Mouse (Mus musculus): ENCODE data around the gene Yipf3. TPM values are rescaled to one million over a fixed set of nuclear protein-coding genes. Genes with fewer than 3 reads are reported as not detected.

Yipf3 gene
- total and polyA plus RNA-seq, 3 experiments, result 72.4 to 142 (median 82.8) TPM

DNA sequence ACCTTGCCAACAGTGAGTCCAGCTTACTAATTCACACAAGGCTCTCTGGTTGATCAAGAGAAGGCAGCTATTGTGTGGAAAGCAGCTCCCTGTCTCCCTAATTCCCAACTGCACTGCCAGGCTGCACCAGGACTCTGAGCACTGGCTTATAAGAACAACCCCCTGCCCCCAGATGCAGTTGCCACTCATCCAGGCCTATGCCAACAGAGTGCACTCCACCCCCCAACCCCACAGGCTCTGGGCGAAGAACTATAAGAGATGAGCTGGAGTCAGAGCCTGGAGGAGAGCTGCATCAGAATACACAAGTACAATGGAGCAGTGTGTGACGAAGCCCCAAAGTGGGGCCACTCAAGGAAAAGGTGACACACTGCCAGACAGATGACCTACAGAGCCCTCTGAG lies 24.2 kb downstream of the Yipf3 start:
- intact Hi-C loops (cut with DNase I), result loop anchor here (2.0 kb wide), 1 partner anchor 15 kb away; no protein-coding TSS in a partner anchor
- Histone ChIP-seq H3K9ac (ENCODE audit: low read depth, low read length) (no peak overlapping the region), H3K4me3 (no peak overlapping the region), H3K27me3 (ENCODE audit: control insufficient read depth, insufficient read depth, low read length) (no peaks in the 10 kb centered on the region), H3K27ac (peak overlapping the region; percentile 23), H3K79me2 (replicated peaks; ENCODE audit: control insufficient read depth, insufficient read depth, low read length) (peaks cover 2% of the 10 kb centered on the region; the same call in 1 of the 2 replicates), H3K4me1 (ENCODE audit: control insufficient read depth, insufficient read depth, low read length) (peaks cover 20% of the 10 kb centered on the region; the same call in 1 of the 2 replicates), H3K36me3 (ENCODE audit: control insufficient read depth, insufficient read depth, low read length) (peaks cover 9% of the 10 kb centered on the region)
- DNase-seq, result no peak
- WGBS, result 85% methylated on average over 2 of the region's 2 CpGs
- TF ChIP-seq CTCF (IDR thresholded peaks at IDR 0.05) (no peak), EP300 (IDR thresholded peaks at IDR 0.05; ENCODE audit: insufficient read depth, low read depth, low read length) (no peak), POLR2A (IDR thresholded peaks at IDR 0.05; ENCODE audit: insufficient read depth, low read depth, low read length) (no peak)

DNA sequence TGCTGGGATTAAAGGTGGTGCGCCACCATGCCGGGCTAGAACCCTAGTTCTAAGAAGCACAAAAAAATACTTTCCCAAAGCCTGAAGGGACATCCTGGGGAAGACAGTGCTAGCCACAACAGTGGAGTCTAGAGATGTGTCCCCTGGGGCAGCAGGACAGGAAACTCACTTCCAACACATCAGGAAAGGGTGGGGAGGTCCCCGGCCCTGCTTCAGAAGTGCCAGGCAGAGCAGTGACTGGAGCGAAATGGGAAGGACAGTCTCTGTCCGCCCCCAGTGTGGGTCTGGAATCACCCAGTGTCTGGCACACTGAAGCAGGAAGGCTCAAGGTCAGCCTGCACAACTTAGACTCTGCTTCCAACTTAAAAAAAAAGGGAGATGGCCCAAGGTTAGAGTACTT lies 24.8 kb downstream of the Yipf3 start:
- WGBS, result 37% methylated on average over 5 of the region's 5 CpGs
- intact Hi-C loops (cut with DNase I), result loop anchor here (2.0 kb wide), 1 partner anchor 14 kb away; no protein-coding TSS in a partner anchor
- peaks cover 21% of the 10 kb centered on the region; the same call in 1 of the 2 replicates for H3K4me1 ChIP-seq (ENCODE audit: control insufficient read depth, insufficient read depth, low read length)
- no peak overlapping the region for H3K9ac ChIP-seq (ENCODE audit: low read depth, low read length)
- peak overlapping the region; percentile 23 for H3K27ac ChIP-seq
- H3K36me3 ChIP-seq (ENCODE audit: control insufficient read depth, insufficient read depth, low read length), result peaks cover 12% of the 10 kb centered on the region
- H3K4me3 ChIP-seq, result no peak overlapping the region
- TF ChIP-seq EP300 (IDR thresholded peaks at IDR 0.05; ENCODE audit: insufficient read depth, low read depth, low read length), result peak; percentile 81
- TF ChIP-seq CTCF (IDR thresholded peaks at IDR 0.05), result no peak
- peak; percentile 19; the same call in 1 of the 2 replicates for TF ChIP-seq POLR2A (IDR thresholded peaks at IDR 0.05; ENCODE audit: insufficient read depth, low read depth, low read length)
- H3K79me2 ChIP-seq (replicated peaks; ENCODE audit: control insufficient read depth, insufficient read depth, low read length), result peaks cover 2% of the 10 kb centered on the region
- no peaks in the 10 kb centered on the region for H3K27me3 ChIP-seq (ENCODE audit: control insufficient read depth, insufficient read depth, low read length)
- DNase-seq, result peak; percentile 60 to 68

DNA sequence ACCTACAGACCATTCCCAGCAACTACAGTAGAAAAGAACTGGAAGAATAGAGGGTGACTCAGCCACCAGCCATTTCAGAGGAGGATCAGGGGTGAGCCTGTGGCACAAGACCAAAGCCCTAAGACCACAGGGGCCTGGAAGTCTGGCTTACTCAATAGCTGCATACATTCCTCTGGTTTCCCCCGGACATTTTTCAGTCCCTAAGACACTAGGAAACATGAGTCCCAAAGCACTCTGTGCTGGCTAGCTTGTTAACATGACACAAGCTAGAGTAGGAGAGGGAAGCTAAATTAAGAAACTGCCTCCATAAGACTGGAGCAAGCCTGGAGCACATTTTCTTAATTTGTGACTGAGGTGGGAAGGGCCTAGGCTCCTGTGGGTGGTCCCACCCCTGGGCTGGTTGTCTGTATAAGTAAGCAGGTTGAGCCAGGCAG lies 25.9 kb downstream of the Yipf3 start:
- H3K27me3 ChIP-seq (ENCODE audit: control insufficient read depth, insufficient read depth, low read length), result no peaks in the 10 kb centered on the region
- H3K4me1 ChIP-seq (ENCODE audit: control insufficient read depth, insufficient read depth, low read length), result peaks cover 24% of the 10 kb centered on the region; the same call in 1 of the 2 replicates
- intact Hi-C loops (cut with DNase I), result loop anchor here (2.0 kb wide), 1 partner anchor 13 kb away; no protein-coding TSS in a partner anchor
- TF ChIP-seq CTCF (IDR thresholded peaks at IDR 0.05), result no peak
- no peak for TF ChIP-seq EP300 (IDR thresholded peaks at IDR 0.05; ENCODE audit: insufficient read depth, low read depth, low read length)
- TF ChIP-seq POLR2A (IDR thresholded peaks at IDR 0.05; ENCODE audit: insufficient read depth, low read depth, low read length), result no peak
- H3K79me2 ChIP-seq (replicated peaks; ENCODE audit: control insufficient read depth, insufficient read depth, low read length), result peaks cover 4% of the 10 kb centered on the region
- WGBS, result 16% methylated on average over 1 of the region's 1 CpGs
- H3K27ac ChIP-seq, result peak overlapping the region; percentile 23
- no peak overlapping the region for H3K4me3 ChIP-seq
- no peak overlapping the region for H3K9ac ChIP-seq (ENCODE audit: low read depth, low read length)
- DNase-seq, result peak; percentile 11 to 17
- H3K36me3 ChIP-seq (ENCODE audit: control insufficient read depth, insufficient read depth, low read length), result peaks cover 12% of the 10 kb centered on the region

DNA sequence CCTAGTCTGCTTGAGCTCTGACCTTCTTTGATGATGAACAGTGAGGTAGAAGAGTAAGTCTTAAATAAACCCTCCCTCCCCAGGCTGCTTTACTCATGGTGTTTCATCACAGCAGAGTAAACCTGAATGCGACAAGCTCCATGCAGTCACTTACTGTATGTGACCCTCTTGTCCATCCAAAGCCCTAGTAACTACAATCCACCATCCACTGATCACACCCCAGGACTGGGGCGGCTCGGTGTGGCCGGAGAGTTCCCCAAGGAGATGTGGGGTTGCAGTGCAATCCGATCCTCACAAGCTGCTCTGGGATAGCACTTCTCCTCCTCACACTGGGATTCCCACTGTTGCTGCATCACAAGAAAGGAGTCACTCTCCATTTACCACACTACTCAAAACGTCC lies 26.6 kb downstream of the Yipf3 start:
- peaks cover 23% of the 10 kb centered on the region; the same call in 1 of the 2 replicates for H3K4me1 ChIP-seq (ENCODE audit: control insufficient read depth, insufficient read depth, low read length)
- TF ChIP-seq CTCF (IDR thresholded peaks at IDR 0.05), result no peak
- H3K27me3 ChIP-seq (ENCODE audit: control insufficient read depth, insufficient read depth, low read length), result no peaks in the 10 kb centered on the region
- H3K27ac ChIP-seq, result peak overlapping the region; percentile 23
- H3K4me3 ChIP-seq, result no peak overlapping the region
- intact Hi-C loops (cut with DNase I), result no loop called here
- H3K9ac ChIP-seq (ENCODE audit: low read depth, low read length), result no peak overlapping the region; the same call in 1 of the 2 replicates
- peaks cover 12% of the 10 kb centered on the region for H3K36me3 ChIP-seq (ENCODE audit: control insufficient read depth, insufficient read depth, low read length)
- WGBS, result 79% methylated on average over 6 of the region's 6 CpGs
- H3K79me2 ChIP-seq (replicated peaks; ENCODE audit: control insufficient read depth, insufficient read depth, low read length), result peaks cover 4% of the 10 kb centered on the region
- peak in 1 of 2 experiments; percentile 18 for DNase-seq

DNA sequence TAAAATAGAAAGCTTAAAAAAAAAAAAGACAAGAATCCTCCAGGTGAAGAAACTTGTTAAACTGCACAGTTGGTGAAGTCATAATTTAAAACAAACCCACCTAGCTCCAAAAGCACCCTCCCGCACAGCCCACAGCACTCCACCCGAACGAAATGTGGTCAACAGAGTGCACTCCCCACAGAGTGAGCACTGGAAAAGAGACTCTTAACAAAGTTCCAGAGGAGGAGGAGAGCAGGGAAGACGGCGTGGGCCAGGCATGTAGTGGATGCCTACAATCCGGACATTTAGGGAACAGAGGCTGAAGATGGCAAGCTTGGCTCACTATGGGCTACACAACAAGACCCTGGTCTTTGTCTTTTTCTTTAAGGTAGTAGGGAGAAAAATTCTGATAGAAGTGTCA lies 27.2 kb downstream of the Yipf3 start:
- DNase-seq, result no peak
- Histone ChIP-seq H3K9ac (ENCODE audit: low read depth, low read length) (no peak overlapping the region), H3K36me3 (ENCODE audit: control insufficient read depth, insufficient read depth, low read length) (peaks cover 12% of the 10 kb centered on the region), H3K27ac (no peak overlapping the region), H3K4me3 (no peak overlapping the region), H3K27me3 (ENCODE audit: control insufficient read depth, insufficient read depth, low read length) (no peaks in the 10 kb centered on the region), H3K4me1 (ENCODE audit: control insufficient read depth, insufficient read depth, low read length) (peaks cover 21% of the 10 kb centered on the region; the same call in 1 of the 2 replicates), H3K79me2 (replicated peaks; ENCODE audit: control insufficient read depth, insufficient read depth, low read length) (peaks cover 4% of the 10 kb centered on the region)
- intact Hi-C loops (cut with DNase I), result no loop called here
- no peak for TF ChIP-seq POLR2A (IDR thresholded peaks at IDR 0.05; ENCODE audit: insufficient read depth, low read depth, low read length)
- TF ChIP-seq CTCF (IDR thresholded peaks at IDR 0.05), result no peak
- no peak for TF ChIP-seq EP300 (IDR thresholded peaks at IDR 0.05; ENCODE audit: insufficient read depth, low read depth, low read length)
- WGBS, result 92% methylated on average over 6 of the region's 6 CpGs

DNA sequence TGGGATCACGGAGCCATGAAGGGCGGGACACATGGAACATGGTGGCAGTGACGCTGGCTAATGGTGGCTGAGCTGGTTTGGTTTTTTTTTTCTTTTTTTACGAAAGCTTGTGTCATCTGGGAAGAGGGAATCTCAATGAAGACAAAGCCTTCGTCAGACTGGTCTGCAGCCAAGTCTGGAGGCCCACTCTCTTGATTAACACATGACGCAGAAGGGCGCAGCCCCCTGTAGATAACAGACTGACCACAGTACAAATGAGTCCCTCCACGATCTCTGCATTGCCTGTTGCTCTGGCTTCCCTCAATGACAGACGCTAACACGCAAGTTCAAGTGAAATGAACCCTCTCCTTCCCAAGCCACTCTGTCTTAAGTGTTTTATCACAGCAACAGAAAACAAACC lies 27.6 kb downstream of the Yipf3 start:
- no peak overlapping the region for H3K27ac ChIP-seq
- WGBS, result 72% methylated on average over 10 of the region's 10 CpGs
- H3K36me3 ChIP-seq (ENCODE audit: control insufficient read depth, insufficient read depth, low read length), result peaks cover 12% of the 10 kb centered on the region

More for the DNA sequence above, 27.6 kb downstream of the Yipf3 start:
- intact Hi-C loops (cut with DNase I), result no loop called here
- H3K79me2 ChIP-seq (replicated peaks; ENCODE audit: control insufficient read depth, insufficient read depth, low read length), result peaks cover 4% of the 10 kb centered on the region
- H3K9ac ChIP-seq (ENCODE audit: low read depth, low read length), result no peak overlapping the region
- peaks cover 16% of the 10 kb centered on the region; the same call in 1 of the 2 replicates for H3K4me1 ChIP-seq (ENCODE audit: control insufficient read depth, insufficient read depth, low read length)
- no peaks in the 10 kb centered on the region for H3K27me3 ChIP-seq (ENCODE audit: control insufficient read depth, insufficient read depth, low read length)
- no peak overlapping the region for H3K4me3 ChIP-seq
- no peak for DNase-seq
- no peak for TF ChIP-seq EP300 (IDR thresholded peaks at IDR 0.05; ENCODE audit: insufficient read depth, low read depth, low read length)
- no peak for TF ChIP-seq CTCF (IDR thresholded peaks at IDR 0.05)
- TF ChIP-seq POLR2A (IDR thresholded peaks at IDR 0.05; ENCODE audit: insufficient read depth, low read depth, low read length), result no peak
